Mouse (Mus musculus) G1E-ER4 (cell line): ENCODE results near the gene Nox4. TPM values are rescaled to one million over a fixed set of nuclear protein-coding genes. Genes with fewer than 3 reads are reported as not detected.

Experiments used
- GATA1 ChIP-seq: IDR thresholded peaks from one replicate; pipeline ENCODE4 v1.8.0; 2012; ENCODE audit warnings: low read length, inconsistent platforms
- polyA plus RNA-seq: library from polyadenylated mRNA; stranded (reverse); fragments of >175 nt; gene quantifications from 2 replicates; pipeline ENCODE4 v1.2.3, GENCODE M21; 2012

Gene Nox4
- not detected in 2 replicates for polyA plus RNA-seq

- TF ChIP-seq GATA1, result no peak
Observed at GRCm38 (mm10) chr7:87245856-87246579, at the start of gene Nox4. Gene Nox4, plus strand, starts transcription at chr7:87246096.

- no peak for TF ChIP-seq GATA1
Observed at GRCm38 (mm10) chr7:87204751-87205150, 41.1 kb upstream of the Nox4 start.

- no peak for TF ChIP-seq GATA1
Observed at GRCm38 (mm10) chr7:87221712-87222111, 24.2 kb upstream of the Nox4 start.

- TF ChIP-seq GATA1, result no peak
Observed at GRCm38 (mm10) chr7:87222751-87223150, 23.1 kb upstream of the Nox4 start.

- no peak for TF ChIP-seq GATA1
Observed at GRCm38 (mm10) chr7:87225617-87226016, 20.3 kb upstream of the Nox4 start.

- TF ChIP-seq GATA1, result no peak
Observed at GRCm38 (mm10) chr7:87227051-87227948, 18.6 kb upstream of the Nox4 start.

- TF ChIP-seq GATA1, result no peak
Observed at GRCm38 (mm10) chr7:87229502-87229901, 16.4 kb upstream of the Nox4 start.

GRCm38 (mm10) chr7:87241139-87241538 lies 4.8 kb upstream of the Nox4 start:
- no peak for TF ChIP-seq GATA1

GRCm38 (mm10) chr7:87246580-87246934 lies 661 bp downstream of the Nox4 start:
- no peak for TF ChIP-seq GATA1

GRCm38 (mm10) chr7:87246940-87247339 lies 1.0 kb downstream of the Nox4 start:
- TF ChIP-seq GATA1, result no peak

GRCm38 (mm10) chr7:87247926-87248325 lies 2.0 kb downstream of the Nox4 start:
- TF ChIP-seq GATA1, result no peak

- no peak for TF ChIP-seq GATA1
Observed at GRCm38 (mm10) chr7:87252071-87252470, 6.2 kb downstream of the Nox4 start.

GRCm38 (mm10) chr7:87277225-87277624 lies 31.3 kb downstream of the Nox4 start:
- no peak for TF ChIP-seq GATA1

GRCm38 (mm10) chr7:87303726-87304315 lies 57.9 kb downstream of the Nox4 start:
- no peak for TF ChIP-seq GATA1

GRCm38 (mm10) chr7:87321571-87321970 lies 75.7 kb downstream of the Nox4 start:
- no peak for TF ChIP-seq GATA1

- TF ChIP-seq GATA1, result no peak
Observed at GRCm38 (mm10) chr7:87322085-87322484, 76.2 kb downstream of the Nox4 start.
